Mouse (Mus musculus): ENCODE results near the gene Gm42372. TPM values are rescaled to one million over a fixed set of nuclear protein-coding genes. Genes with fewer than 3 reads are reported as not detected.
A peak's percentile ranks its signal among the peaks of the same experiment; 100 is the strongest.
"Not testable (repeated sequence)": the region's sequence is repeated elsewhere in the genome, so short reads cannot be mapped to it uniquely, and the experiment has no call there.

Gene Gm42372
- polyA plus RNA-seq, 1 experiment from 2014 or later: 1.8 TPM

DNA sequence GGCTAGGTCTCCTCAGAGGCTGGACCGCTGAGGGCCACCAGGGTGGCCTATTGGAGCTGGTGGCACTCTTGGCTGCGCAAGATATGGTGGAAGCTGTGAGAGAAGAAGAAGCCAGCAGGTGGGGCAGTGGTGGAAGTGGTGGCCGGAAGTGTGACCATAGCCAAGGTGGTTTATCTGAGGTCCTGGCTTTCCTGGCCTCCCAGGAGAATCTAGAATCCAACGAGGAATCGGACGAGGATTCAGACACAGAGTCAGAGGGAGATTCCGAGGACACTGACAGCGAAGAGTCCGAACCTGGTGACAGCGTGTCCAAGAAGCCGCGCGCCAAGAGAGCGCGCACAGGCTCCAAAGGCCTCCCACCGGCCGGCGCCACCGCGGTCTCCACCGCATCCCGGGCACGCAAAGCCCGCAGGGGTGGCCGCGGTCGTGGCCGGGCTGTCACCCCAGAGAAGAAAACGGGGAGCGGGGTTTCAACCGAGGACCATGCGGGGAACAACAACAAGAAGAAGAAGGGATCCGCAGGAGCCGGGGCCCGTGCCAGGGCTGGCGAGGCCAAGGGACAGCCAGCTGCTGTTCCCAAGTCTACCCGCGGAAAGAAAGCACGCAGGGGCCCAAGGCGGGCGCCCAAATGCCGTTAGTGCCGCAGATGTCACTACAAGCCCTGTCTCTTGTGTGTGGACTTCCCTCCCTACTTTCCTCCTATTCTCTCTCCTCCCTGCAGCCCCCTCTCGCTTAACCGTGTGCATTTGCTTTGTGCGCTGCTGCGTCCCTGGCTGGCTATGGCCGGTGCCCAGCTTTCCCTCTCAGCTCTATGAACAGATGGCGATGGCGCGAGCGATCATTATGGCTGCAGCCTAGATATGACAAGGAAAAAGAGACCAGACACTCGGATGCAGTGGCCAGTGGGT lies 36.2 kb upstream of the Gm42372 start:
- Histone ChIP-seq H3K9me3 (ENCODE audit: control insufficient read depth, low read length) (no peaks in the 10 kb centered on the region), H3K27me3 (ENCODE audit: control insufficient read depth, insufficient read depth, low read length) (peaks cover 46% of the 10 kb centered on the region)
- WGBS: 1% methylated on average over 53 of the region's 53 CpGs

DNA sequence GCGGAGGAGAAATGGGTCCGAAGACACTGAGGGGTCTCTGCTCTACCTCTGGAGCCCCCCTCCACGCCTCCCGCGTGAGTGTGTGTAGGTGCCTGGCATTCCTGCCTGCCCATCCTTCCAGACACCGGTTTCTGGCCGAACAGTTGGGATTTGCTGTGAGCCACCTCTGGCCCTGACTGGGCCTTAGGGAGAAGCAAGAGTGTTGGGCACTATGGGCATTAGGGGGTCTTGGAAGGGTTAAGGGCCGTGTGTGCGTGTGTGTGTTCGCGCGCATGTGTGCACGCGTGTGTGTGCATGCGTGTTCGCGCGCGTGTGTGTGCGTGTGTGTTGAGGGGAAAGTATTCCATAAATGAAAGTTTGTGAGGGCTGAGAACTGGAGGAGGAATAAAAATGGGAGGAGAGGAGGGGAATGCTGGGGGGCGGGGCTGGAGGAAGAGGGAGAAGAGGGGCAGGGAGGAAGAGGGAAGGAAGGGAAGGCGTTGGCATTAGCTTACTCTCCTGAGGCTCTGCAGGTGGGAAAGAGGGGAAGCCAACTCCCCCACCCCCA lies 35.5 kb upstream of the Gm42372 start:
- DNase-seq (ENCODE audit: low spot score) (no peak), ATAC-seq (replicated peaks; ENCODE audit: low FRiP score) (no peak)
- H3K27me3 ChIP-seq (ENCODE audit: control insufficient read depth, insufficient read depth, low read length): peaks cover 46% of the 10 kb centered on the region
- WGBS: 14% methylated on average over 21 of the region's 22 CpGs
- H3K27ac ChIP-seq (ENCODE audit: low read depth, low read length): no peak overlapping the region
- peak overlapping the region; percentile 34 for H3K4me3 ChIP-seq (ENCODE audit: low read depth, low read length)
- no peaks in the 10 kb centered on the region for H3K9me3 ChIP-seq (ENCODE audit: control insufficient read depth, low read length)
- H3K36me3 ChIP-seq (ENCODE audit: control insufficient read depth, insufficient read depth, low read length): no peaks in the 10 kb centered on the region
- peak overlapping the region; percentile 64 for H3K4me2 ChIP-seq (ENCODE audit: low read depth, low read length, severe bottlenecking)
- peaks cover 25% of the 10 kb centered on the region for H3K4me1 ChIP-seq (replicated peaks; ENCODE audit: control insufficient read depth, insufficient read depth, low read length)
- H3K9ac ChIP-seq (ENCODE audit: low read length): peak overlapping the region; percentile 56

More for the DNA sequence above, 36.2 kb upstream of the Gm42372 start:
- Histone ChIP-seq H3K36me3 (ENCODE audit: control insufficient read depth, insufficient read depth, low read length) (no peaks in the 10 kb centered on the region), H3K4me2 (ENCODE audit: low read depth, low read length, severe bottlenecking) (peak overlapping the region; percentile 64), H3K4me3 (ENCODE audit: low read depth, low read length) (peak overlapping the region; percentile 34), H3K27ac (ENCODE audit: low read depth, low read length) (no peak overlapping the region), H3K9ac (ENCODE audit: low read length) (peak overlapping the region; percentile 56), H3K4me1 (replicated peaks; ENCODE audit: control insufficient read depth, insufficient read depth, low read length) (peaks cover 25% of the 10 kb centered on the region)
- DNase-seq (ENCODE audit: low spot score): no peak
- ATAC-seq (replicated peaks; ENCODE audit: low FRiP score): no peak

DNA sequence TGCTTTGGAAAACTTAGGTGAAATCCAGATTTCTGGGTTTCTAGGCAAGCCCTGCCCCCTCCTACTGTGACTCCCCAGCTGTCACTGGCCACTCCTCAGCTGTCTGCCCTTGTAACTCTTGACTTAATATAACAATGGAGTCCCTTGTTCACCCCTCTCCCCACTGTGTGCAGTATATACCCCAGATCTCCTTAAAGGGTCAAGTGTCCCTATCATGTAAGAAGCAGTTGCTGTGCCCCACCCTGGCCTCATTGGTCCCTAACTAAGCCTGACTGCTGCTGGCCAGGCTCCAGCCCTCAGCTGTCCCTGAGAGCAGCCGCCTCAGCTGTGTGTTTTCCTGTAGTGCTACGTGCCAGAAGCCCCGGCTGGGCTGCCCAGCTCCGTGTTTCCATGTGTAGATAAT lies 34.9 kb upstream of the Gm42372 start:
- DNase-seq (ENCODE audit: low spot score) (no peak), ATAC-seq (replicated peaks; ENCODE audit: low FRiP score) (no peak)
- no peak overlapping the region for H3K27ac ChIP-seq (ENCODE audit: low read depth, low read length)
- peaks cover 46% of the 10 kb centered on the region for H3K27me3 ChIP-seq (ENCODE audit: control insufficient read depth, insufficient read depth, low read length)
- no peaks in the 10 kb centered on the region for H3K36me3 ChIP-seq (ENCODE audit: control insufficient read depth, insufficient read depth, low read length)
- 9% methylated on average over 4 of the region's 4 CpGs for WGBS
- peaks cover 23% of the 10 kb centered on the region for H3K4me1 ChIP-seq (replicated peaks; ENCODE audit: control insufficient read depth, insufficient read depth, low read length)
- H3K4me2 ChIP-seq (ENCODE audit: low read depth, low read length, severe bottlenecking): peak overlapping the region; percentile 64; the same call in 1 of the 2 replicates
- no peaks in the 10 kb centered on the region for H3K9me3 ChIP-seq (ENCODE audit: control insufficient read depth, low read length)
- H3K4me3 ChIP-seq (ENCODE audit: low read depth, low read length): peak overlapping the region; percentile 34
- H3K9ac ChIP-seq (ENCODE audit: low read length): peak overlapping the region; percentile 23; the same call in 1 of the 2 replicates

DNA sequence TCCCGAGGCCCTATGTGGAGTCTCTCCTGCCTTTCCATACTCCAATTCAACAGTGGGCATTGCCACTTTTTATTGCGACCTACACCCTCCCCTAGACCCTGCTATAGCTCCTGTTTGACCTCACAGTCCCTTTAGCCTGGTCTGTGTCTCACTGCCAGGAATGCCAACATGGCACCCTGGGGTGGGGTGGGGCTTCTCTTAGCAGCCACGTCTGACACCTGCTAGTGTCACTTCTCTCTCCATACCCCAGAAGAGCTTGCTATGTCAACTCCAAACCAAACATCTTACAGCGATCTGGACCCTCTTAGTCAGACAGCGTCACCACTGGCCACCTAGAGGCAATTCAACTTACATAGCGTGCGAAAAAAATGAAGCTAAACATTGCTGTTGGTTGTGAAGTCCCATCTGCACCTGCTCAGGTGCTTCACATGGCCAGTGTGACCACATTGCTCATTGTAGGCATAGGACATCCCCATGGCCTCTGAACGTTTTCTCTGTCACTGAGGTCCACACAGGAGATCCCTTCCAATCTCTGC lies 33.9 kb upstream of the Gm42372 start:
- Histone ChIP-seq H3K4me3 (ENCODE audit: low read depth, low read length) (no peak overlapping the region), H3K36me3 (ENCODE audit: control insufficient read depth, insufficient read depth, low read length) (no peaks in the 10 kb centered on the region), H3K4me2 (ENCODE audit: low read depth, low read length, severe bottlenecking) (no peak overlapping the region), H3K9ac (ENCODE audit: low read length) (no peak overlapping the region; the same call in 1 of the 2 replicates), H3K4me1 (replicated peaks; ENCODE audit: control insufficient read depth, insufficient read depth, low read length) (peaks cover 21% of the 10 kb centered on the region), H3K27ac (ENCODE audit: low read depth, low read length) (no peak overlapping the region), H3K9me3 (ENCODE audit: control insufficient read depth, low read length) (no peaks in the 10 kb centered on the region), H3K27me3 (ENCODE audit: control insufficient read depth, insufficient read depth, low read length) (peaks cover 46% of the 10 kb centered on the region)
- 57% methylated on average over 8 of the region's 8 CpGs for WGBS
- no peak for DNase-seq (ENCODE audit: low spot score)
- no peak for ATAC-seq (replicated peaks; ENCODE audit: low FRiP score)

DNA sequence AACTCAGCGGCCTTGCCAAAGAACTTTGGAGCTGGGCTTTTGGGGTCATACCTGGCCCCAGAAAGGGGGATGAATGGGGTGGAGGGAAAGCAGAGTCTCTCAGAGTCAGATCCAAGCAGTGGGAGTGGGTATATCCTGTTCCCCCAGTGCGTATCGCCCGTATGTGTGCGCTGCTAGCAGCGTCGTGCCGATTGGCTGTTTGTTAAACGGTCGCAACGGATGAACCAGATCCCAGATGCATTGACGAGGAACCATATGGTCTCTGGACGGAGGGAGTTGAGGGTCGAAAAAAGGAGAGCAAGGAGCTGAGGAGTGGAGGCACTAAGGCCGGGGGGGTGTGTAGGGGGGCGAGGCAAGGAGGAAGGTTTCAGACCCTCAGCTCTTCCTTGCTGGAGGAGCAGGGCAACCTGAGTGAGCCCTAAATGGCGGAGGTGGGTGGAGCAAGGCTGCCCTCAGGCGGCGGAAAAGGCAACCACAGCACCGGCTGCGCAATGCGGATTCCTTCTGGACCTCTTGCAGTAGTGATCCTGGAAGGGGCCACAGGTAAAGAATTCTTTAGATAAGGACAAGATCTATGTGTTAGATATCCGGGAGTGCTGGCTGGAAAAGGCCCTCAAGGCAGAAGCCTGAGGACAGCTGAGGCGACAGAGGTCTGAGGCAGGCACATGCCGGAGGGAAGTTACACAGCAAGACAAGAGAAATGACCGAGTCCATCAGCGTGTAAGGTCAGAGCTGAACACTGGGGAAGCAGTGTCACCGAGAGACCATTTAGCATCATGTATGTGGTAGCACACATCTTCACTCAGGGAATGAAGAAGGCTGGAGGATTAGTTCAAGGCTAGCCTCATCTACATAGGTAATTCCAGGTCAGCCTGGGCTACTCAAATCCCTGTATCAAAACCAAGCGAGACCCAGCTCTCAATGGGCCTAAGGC lies 32.7 kb upstream of the Gm42372 start:
- no peaks in the 10 kb centered on the region for H3K9me3 ChIP-seq (ENCODE audit: control insufficient read depth, low read length)
- H3K4me3 ChIP-seq (ENCODE audit: low read depth, low read length): peak overlapping the region; percentile 26
- WGBS: 12% methylated on average over 29 of the region's 29 CpGs
- no peak overlapping the region for H3K27ac ChIP-seq (ENCODE audit: low read depth, low read length)
- peaks cover 44% of the 10 kb centered on the region for H3K27me3 ChIP-seq (ENCODE audit: control insufficient read depth, insufficient read depth, low read length)
- H3K4me2 ChIP-seq (ENCODE audit: low read depth, low read length, severe bottlenecking): peak overlapping the region; percentile 54
- H3K36me3 ChIP-seq (ENCODE audit: control insufficient read depth, insufficient read depth, low read length): no peaks in the 10 kb centered on the region
- peaks cover 19% of the 10 kb centered on the region for H3K4me1 ChIP-seq (replicated peaks; ENCODE audit: control insufficient read depth, insufficient read depth, low read length)
- H3K9ac ChIP-seq (ENCODE audit: low read length): peak overlapping the region; percentile 49
- ATAC-seq (replicated peaks; ENCODE audit: low FRiP score) (peak; percentile 63), DNase-seq (ENCODE audit: low spot score) (peak; percentile 92)

DNA sequence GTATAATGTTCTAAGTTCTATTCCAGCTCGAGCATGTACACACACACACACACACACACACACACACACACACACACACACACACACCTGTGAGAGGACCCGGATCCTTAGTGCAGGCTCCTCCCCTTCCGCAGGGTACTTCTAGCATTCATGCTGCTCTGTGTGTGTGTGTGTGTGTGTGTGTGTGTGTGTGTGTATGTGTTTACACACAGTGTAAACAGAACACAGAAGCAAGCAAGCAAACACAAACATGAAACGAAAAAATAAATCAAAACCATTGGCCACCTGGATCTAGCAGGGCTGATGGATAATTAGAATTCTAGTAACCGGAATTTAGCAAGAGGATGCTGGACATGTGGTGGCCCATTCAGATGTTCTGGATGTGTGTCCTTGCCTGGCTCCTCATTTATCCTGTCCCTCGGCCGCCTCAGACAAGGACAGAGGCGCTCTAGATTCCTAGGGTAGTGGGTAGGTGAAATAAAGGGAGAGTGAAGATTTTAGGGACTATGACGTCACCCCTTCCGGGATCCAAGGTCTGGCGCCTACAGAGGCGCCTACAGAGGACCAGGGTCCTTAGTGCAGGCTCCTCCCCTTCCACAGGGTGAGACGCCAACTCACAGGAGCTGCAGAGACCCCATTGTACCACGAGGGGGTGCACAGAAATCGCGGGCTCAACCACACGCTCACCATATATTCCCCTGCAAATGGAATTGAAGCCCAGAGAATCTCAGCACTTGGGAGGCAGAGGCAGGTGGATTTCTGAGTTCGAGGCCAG lies 31.8 kb upstream of the Gm42372 start:
- Histone ChIP-seq H3K4me1 (replicated peaks; ENCODE audit: control insufficient read depth, insufficient read depth, low read length) (peaks cover 19% of the 10 kb centered on the region), H3K36me3 (ENCODE audit: control insufficient read depth, insufficient read depth, low read length) (no peaks in the 10 kb centered on the region), H3K9me3 (ENCODE audit: control insufficient read depth, low read length) (no peaks in the 10 kb centered on the region), H3K27me3 (ENCODE audit: control insufficient read depth, insufficient read depth, low read length) (peaks cover 35% of the 10 kb centered on the region), H3K4me2 (ENCODE audit: low read depth, low read length, severe bottlenecking) (no peak overlapping the region), H3K4me3 (ENCODE audit: low read depth, low read length) (no peak overlapping the region), H3K27ac (ENCODE audit: low read depth, low read length) (no peak overlapping the region), H3K9ac (ENCODE audit: low read length) (no peak overlapping the region)
- DNase-seq (ENCODE audit: low spot score): peak; percentile 92
- ATAC-seq (replicated peaks; ENCODE audit: low FRiP score): peak; percentile 81
- 29% methylated on average over 18 of the region's 18 CpGs for WGBS

DNA sequence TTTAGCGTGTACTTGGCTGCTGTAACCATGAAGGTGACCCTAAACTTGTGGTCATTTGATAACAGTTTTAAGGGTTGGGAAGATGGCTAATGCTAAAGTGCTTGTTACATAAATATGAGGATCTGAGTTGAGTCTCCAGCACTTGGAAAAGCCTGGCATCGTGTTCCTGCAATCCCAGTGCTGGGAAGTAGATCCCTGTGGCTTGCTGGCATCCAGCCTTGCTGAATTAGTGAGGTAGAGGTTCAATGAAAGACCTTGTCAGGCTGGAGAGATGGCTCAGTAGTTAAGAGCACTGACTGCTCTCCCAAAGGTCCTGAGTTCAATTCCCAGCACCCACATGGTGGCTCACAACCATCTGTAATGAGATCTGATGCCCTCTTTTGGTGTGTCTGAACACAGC lies 29.1 kb upstream of the Gm42372 start:
- H3K27me3 ChIP-seq (ENCODE audit: control insufficient read depth, insufficient read depth, low read length); DNase-seq (ENCODE audit: low spot score); H3K27ac ChIP-seq (ENCODE audit: low read depth, low read length); H3K4me1 ChIP-seq (replicated peaks; ENCODE audit: control insufficient read depth, insufficient read depth, low read length); H3K4me3 ChIP-seq (ENCODE audit: low read depth, low read length); H3K9me3 ChIP-seq (ENCODE audit: control insufficient read depth, low read length); H3K36me3 ChIP-seq (ENCODE audit: control insufficient read depth, insufficient read depth, low read length); ATAC-seq (replicated peaks; ENCODE audit: low FRiP score); H3K4me2 ChIP-seq (ENCODE audit: low read depth, low read length, severe bottlenecking); H3K9ac ChIP-seq (ENCODE audit: low read length): not testable (repeated sequence)
- WGBS: 64% methylated on average over 2 of the region's 2 CpGs
